Mouse (Mus musculus) heart, adult 2 months (tissue): ENCODE results near the gene Ndrg4. TPM values are rescaled to one million over a fixed set of nuclear protein-coding genes. Genes with fewer than 3 reads are reported as not detected.

Source experiments
- DNase-seq, 2 experiments: peaks; one replicate each; pipeline ENCODE4 v3.0.0; 2021
- H3K27ac ChIP-seq: fragments of 200-600 bp; 2 replicates; pipeline ENCODE4 v1.8.1; 2022
- H3K27me3 ChIP-seq: fragments of 200-500 bp; 2 replicates; pipeline ENCODE4 v1.6.1; 2012; ENCODE audit warnings: mild to moderate bottlenecking, low read length, inconsistent platforms, mixed read lengths; ENCODE audit not compliant: control insufficient read depth, insufficient read depth
- H3K36me3 ChIP-seq: fragments of 200-500 bp; 2 replicates; pipeline ENCODE4 v1.6.1; 2012; ENCODE audit warnings: low read length, inconsistent platforms; ENCODE audit not compliant: control insufficient read depth, insufficient read depth
- H3K4me1 ChIP-seq: fragments of 200-500 bp; 2 replicates; pipeline ENCODE4 v1.6.1; 2011; ENCODE audit warnings: low read length; ENCODE audit not compliant: control insufficient read depth, insufficient read depth
- H3K4me3 ChIP-seq: fragments of 200-600 bp; 2 replicates; pipeline ENCODE4 v1.8.1; 2022
- H3K79me2 ChIP-seq: fragments of 200-500 bp; replicated peaks from 2 replicates; pipeline ENCODE4 v1.6.1; 2012; ENCODE audit warnings: mild to moderate bottlenecking, inconsistent platforms, low read length, moderate library complexity, mixed read lengths; ENCODE audit not compliant: control insufficient read depth, insufficient read depth
- H3K9ac ChIP-seq: fragments of 200-500 bp; 2 replicates; pipeline ENCODE4 v1.6.1; 2012; ENCODE audit warnings: low read depth, mild to moderate bottlenecking, control low read depth, inconsistent platforms, low read length, mixed read lengths
- CTCF ChIP-seq: fragments of 200-600 bp; IDR thresholded peaks from 2 replicates; pipeline ENCODE4 v1.8.1; 2022; ENCODE audit warnings: antibody characterized with exemption, mild to moderate bottlenecking, moderate library complexity
- EP300 ChIP-seq: fragments of 200-500 bp; IDR thresholded peaks from 2 replicates; pipeline ENCODE4 v1.6.1; 2011; ENCODE audit warnings: low read depth, low read length, control low read depth; ENCODE audit not compliant: insufficient read depth
- POLR2A ChIP-seq: fragments of 200-500 bp; IDR thresholded peaks from 2 replicates; pipeline ENCODE4 v1.6.1; 2011; ENCODE audit warnings: mild to moderate bottlenecking, low read depth, low read length, control low read depth; ENCODE audit not compliant: insufficient read depth
- WGBS: fragments of 180-500 bp; shearing (Covaris S2); methylation state at CpG from one replicate; pipeline ENCODE4 v1.1.7; 2018; 5-methylcytosine and 5-hydroxymethylcytosine counted together
- intact Hi-C: fragments of 180-260 bp; cut with DNase I; formaldehyde crosslinking; loops from one replicate; pipeline ENCODE4 v1.15.1; 2025
- polyA plus RNA-seq: library from polyadenylated mRNA; depleted of rRNA; stranded (reverse); fragments of >200 nt; gene quantifications from 2 replicates; pipeline ENCODE4 v1.2.3, GENCODE M21; 2012
- total RNA-seq, 2 experiments: library from RNA; stranded (reverse); gene quantifications; 2 replicates each; pipeline ENCODE4 v1.2.3; 2021

The Ndrg4 gene
- total and polyA plus RNA-seq, 3 experiments, result 147 to 528 (median 152) TPM

DNA sequence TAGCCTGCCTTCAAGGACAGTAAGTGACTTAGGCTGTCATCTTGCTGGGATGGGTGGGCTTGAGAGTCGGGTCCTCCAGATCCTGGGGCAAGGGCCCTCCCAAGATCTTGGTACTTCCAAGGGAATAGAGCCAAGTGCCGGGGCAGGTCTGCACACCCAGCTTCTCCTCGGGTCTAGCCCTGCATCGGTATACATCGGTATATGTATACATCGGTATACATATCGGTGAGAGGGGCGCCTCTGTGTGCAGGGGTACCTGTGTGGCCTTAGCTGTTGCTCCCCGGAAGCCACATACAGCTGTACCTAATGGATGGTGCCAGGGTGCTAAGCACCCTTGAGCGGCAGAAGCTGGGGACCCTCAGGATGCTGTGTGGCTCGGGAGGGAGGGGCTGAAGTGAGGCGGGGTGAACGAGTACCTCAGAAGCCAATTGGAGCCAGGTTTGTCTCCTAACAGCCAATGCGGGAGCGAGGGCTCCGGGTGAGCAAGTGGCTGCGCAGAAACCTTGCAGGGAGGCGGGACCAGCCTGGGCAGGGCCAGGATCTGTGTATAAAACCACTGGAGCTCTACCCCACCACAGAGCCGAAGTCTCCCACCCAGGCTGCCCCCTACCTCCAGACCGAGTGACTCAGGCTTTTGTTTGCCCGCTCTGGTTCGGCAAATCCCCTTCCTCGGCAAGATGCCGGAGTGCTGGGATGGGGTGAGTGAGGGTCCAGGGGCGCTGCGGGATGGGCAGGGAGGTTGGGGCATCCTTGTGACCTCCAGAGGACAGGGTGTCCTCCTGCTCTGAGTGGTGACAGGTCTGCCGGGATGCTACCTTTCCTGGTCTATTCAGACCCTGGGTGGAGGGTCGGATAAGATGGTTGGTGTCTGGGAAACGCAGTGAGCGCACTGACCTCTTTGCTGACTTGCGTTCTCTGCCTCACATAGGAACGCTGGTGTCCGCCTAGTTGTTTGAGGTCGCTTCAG is 26.0 kb downstream of the Ndrg4 start:
- no peaks in the 10 kb centered on the region for H3K79me2 ChIP-seq
- peak overlapping the region; percentile 65 for H3K27ac ChIP-seq
- H3K4me1 ChIP-seq, result peaks cover 2% of the 10 kb centered on the region
- H3K36me3 ChIP-seq, result no peaks in the 10 kb centered on the region
- H3K27me3 ChIP-seq, result no peaks in the 10 kb centered on the region
- intact Hi-C loops, result no loop called here
- WGBS, result 2% methylated on average over 34 of the region's 34 CpGs
- DNase-seq, result peak; percentile 78 to 84
- peak overlapping the region; percentile 55 for H3K4me3 ChIP-seq
- H3K9ac ChIP-seq, result peak overlapping the region; percentile 65
- no peak for TF ChIP-seq EP300
- TF ChIP-seq CTCF, result no peak
- TF ChIP-seq POLR2A, result peak; percentile 91

DNA sequence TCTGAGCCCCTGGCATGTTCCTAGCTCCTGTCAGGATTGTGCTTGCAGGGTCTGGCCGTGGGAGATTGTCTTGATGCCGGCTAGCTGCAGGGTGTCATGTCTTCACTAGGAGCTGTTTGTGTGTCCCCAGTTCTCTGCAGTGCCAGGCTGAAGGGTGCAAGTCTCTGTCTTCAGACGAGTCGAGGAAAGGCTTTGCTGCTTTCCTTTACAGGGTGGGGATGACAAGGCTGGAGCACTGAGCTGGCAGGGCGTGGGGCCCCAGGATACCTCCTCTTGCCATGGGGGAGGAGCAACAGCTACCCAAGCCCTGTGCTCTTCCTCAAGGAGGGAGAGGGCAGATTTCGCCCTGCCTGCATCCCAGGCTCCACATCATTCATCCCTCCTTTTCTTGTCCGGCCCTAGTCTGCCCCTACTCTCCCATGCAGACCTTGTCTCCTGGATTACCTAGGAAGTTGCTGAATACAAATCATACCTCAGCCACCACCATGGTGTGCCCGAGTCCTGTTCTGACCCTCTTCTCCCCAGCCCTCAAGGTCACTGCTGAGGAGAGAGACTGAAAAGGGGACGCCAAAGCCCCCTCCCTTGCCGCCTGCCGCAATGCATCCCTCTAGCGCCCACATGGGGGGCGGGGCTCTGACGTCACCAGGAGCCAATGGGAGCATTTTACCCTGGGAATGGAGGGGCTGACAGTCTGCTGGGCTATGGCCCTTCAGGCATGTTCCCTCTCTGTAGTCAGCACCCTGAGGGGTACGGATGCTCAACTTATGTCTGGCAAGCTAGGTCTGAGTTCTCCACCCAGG is 26.9 kb downstream of the Ndrg4 start:
- H3K36me3 ChIP-seq, result no peaks in the 10 kb centered on the region
- WGBS, result 3% methylated on average over 15 of the region's 15 CpGs
- TF ChIP-seq POLR2A (peak; percentile 48; the same call in 1 of the 2 replicates), EP300 (no peak), CTCF (no peak)
- peak overlapping the region; percentile 65 for H3K9ac ChIP-seq
- intact Hi-C loops, result no loop called here
- H3K27ac ChIP-seq, result peak overlapping the region; percentile 65
- peak; percentile 55 to 65 for DNase-seq
- H3K79me2 ChIP-seq, result no peaks in the 10 kb centered on the region
- peaks cover 2% of the 10 kb centered on the region for H3K4me1 ChIP-seq
- H3K4me3 ChIP-seq, result peak overlapping the region; percentile 55
- no peaks in the 10 kb centered on the region for H3K27me3 ChIP-seq

DNA sequence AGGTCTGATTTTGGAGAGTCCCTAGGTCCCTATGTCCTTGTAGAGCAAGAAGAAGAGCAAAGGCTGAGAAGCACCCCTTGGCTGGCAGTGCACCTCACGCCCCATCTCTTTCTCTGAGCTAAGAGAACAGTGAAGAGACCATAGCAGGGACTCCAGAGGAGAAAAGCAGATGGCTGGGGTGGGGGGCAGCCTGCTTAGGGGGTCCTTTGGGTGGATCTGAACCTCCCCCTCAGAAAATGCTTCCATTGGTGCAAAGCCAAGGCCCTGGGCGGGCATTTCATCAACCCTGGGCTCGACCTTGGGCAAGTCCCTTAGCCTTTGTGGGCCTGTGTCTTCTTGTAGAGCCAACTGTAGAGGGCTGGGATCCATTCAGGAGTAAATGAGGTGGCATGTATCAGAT is 27.8 kb downstream of the Ndrg4 start:
- Histone ChIP-seq H3K36me3 (no peaks in the 10 kb centered on the region), H3K27me3 (no peaks in the 10 kb centered on the region), H3K27ac (no peak overlapping the region; the same call in 1 of the 2 replicates), H3K9ac (peak overlapping the region; percentile 34; the same call in 1 of the 2 replicates), H3K4me3 (no peak overlapping the region), H3K4me1 (peaks cover 2% of the 10 kb centered on the region), H3K79me2 (no peaks in the 10 kb centered on the region)
- WGBS, result 65% methylated on average over 3 of the region's 3 CpGs
- intact Hi-C loops, result no loop called here
- no peak for DNase-seq
- TF ChIP-seq POLR2A (no peak), CTCF (no peak), EP300 (no peak)

DNA sequence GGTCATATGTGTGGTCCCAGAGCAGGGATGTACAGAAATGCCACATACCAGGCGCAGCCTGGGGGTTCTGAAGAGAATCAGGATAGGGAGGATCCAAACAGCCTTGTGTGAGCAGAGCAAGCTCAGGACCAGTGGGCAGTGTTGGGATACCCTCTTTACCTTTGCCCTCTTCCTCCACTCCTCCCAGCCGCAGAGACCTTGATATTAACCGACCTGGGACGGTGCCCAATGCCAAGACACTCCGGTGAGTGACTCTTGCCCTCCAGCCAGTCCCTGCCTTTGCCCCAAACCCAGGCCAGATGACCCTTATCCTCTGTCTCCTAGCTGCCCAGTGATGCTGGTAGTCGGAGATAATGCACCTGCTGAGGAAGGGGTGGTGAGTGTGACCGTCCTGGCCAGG is 32.8 kb downstream of the Ndrg4 start:
- H3K27me3 ChIP-seq, result no peaks in the 10 kb centered on the region
- no peaks in the 10 kb centered on the region for H3K79me2 ChIP-seq
- H3K27ac ChIP-seq, result no peak overlapping the region
- no peak overlapping the region for H3K9ac ChIP-seq
- intact Hi-C loops, result no loop called here
- peak in 1 of 2 experiments; percentile 15 for DNase-seq
- H3K4me3 ChIP-seq, result no peak overlapping the region
- no peak for TF ChIP-seq CTCF
- no peak for TF ChIP-seq POLR2A
- no peak for TF ChIP-seq EP300
- WGBS, result 80% methylated on average over 7 of the region's 7 CpGs
- H3K4me1 ChIP-seq, result no peaks in the 10 kb centered on the region
- no peaks in the 10 kb centered on the region for H3K36me3 ChIP-seq

DNA sequence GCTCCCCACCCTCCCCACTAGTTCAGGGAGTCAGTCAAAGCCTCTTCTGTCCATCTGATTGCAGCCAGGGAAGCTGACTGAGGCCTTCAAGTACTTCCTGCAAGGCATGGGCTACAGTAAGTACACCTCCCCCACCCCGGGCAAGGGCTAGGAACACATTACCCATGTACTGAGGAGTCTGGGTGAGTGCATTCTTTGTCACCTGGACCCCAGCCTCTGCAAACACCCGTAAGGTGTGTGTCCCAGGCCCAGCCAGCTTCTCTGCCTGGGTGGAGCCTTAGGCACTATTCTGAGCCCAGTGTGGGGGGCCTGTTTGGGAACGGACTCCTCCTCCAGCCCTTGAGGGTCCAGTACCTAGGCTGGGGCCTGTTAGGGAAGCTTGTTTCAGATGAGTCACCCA is 34.2 kb downstream of the Ndrg4 start:
- 72% methylated on average over 3 of the region's 3 CpGs for WGBS
- no peak overlapping the region for H3K4me3 ChIP-seq
- H3K27me3 ChIP-seq, result no peaks in the 10 kb centered on the region
- no peaks in the 10 kb centered on the region for H3K79me2 ChIP-seq
- no peaks in the 10 kb centered on the region for H3K36me3 ChIP-seq
- H3K9ac ChIP-seq, result no peak overlapping the region
- intact Hi-C loops, result loop anchor here (5.0 kb wide), 1 partner anchor 206 kb away; no protein-coding TSS in a partner anchor
- DNase-seq, result peak in 1 of 2 experiments; percentile 15
- no peak for TF ChIP-seq POLR2A
- TF ChIP-seq CTCF, result no peak
- no peak for TF ChIP-seq EP300
- H3K4me1 ChIP-seq, result no peaks in the 10 kb centered on the region
- no peak overlapping the region for H3K27ac ChIP-seq
